Mouse (Mus musculus) adrenal gland, postnatal 4 days (tissue): ENCODE results near the gene Tpst2. TPM values are rescaled to one million over a fixed set of nuclear protein-coding genes. Genes with fewer than 3 reads are reported as not detected.
"Not testable (repeated sequence)": the region's sequence is repeated elsewhere in the genome, so short reads cannot be mapped to it uniquely, and the experiment has no call there.

Experiments
- DNase-seq, 2 experiments: peaks; one replicate each; pipeline ENCODE4 v3.0.0; 2021 to 2022; ENCODE audit warnings: low spot score in 2 of 2, mixed read lengths in 2 of 2
- total RNA-seq, 2 experiments: library from RNA; stranded (reverse); gene quantifications; 2 replicates each; pipeline ENCODE4 v1.2.3; 2021

The Tpst2 gene
- total RNA-seq, 2 experiments from 2014 or later = 135 to 140 TPM

GRCm38 (mm10) chr5:112295162-112295561, 18.7 kb downstream of the Tpst2 start:
- DNase-seq = no peak

DNA sequence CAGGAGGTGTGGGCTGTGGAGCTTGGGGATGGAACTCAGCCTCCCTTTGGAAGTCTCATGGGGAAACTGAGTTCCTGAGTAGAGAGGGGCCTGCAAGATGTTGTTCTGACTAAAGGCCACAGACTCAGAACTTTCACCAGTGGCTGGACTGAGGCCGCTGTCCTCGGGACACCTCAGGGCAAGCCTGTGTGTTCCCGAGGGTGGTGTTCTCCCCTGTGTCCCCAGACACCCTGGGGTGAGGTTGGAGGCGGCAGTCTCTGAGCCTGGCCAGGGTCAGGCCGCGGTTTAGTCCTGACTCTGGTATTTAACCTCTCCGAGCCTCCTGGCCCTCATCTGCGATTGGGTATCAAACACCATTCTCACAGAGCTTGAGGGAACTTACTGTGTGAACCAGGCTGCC, 19.1 kb downstream of the Tpst2 start:
- DNase-seq = no peak

DNA sequence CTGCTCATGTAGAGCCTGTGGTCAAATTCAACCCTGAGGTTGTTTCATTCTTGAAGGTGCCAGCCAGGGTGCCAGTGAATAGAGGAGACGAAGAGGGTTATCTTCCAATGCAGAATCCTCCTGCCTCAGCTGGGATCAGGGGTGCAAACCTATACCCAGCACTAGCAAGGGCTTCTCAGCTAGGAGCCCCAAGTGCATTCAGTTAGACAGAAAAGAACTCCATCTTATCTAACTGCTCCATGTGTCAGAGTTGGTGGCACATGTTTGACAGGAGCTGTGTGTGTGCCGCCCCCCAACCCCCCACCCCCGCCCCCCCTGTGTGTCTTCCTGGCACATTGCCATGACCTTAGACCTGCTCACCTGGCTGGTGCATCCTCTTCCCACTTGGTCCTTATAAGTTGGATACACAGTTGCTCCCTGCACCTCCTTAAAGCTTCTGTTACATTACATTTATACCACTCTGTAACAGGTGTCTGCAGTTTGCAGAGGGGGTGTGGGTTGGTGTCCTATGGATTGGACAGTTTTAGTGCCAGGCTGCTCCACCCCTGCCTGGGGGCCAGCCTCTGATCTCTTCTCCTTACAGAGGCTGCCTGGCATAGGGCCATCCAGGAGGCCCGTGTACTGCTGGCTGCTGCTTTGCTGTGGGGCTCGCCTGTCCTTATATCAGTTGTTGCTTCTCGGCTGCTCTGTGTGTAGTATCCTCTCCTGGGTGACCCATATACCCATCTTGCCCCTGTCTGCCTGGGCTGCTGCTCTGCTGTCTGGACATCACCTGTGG, 20.1 kb downstream of the Tpst2 start:
- no peak for DNase-seq

- no peak for DNase-seq
Observed at GRCm38 (mm10) chr5:112297257-112297656, 20.8 kb downstream of the Tpst2 start.

DNA sequence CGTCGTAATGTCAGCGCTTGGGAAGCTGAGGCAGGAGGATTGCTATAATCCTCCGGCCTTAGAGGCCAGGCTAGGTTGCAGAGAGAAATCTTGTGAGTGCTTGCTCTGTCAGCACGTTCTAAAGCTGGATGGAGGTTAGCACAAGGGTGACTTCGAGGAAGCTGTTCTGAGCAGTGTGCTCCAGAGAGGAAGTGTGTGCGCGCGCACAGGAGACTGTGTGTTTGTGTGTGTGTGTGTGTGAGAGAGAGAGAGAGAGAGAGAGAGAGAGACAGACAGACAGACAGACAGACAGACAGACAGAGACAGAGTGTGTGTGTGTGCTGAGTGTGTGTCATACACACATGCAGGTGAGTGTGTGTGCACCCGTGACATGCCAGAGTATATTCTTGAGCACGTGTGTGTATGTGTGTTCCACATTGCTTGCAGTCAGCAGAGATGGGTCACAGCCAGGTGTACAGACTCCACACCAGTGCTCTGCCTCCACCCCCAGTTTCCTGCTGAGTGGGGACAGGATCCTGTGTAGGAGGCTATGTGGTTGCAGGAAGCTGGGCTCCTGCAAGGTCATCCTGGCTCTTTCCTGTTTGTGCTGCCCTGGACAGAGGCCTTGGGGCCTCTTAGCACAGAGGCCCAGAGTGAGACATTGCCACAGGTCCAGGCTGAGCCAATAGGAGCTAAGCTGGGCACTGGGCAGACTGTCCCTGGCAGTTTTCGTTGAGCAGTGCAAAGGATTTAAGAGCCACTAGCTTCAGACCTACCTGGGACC, 21.9 kb downstream of the Tpst2 start:
- DNase-seq = peak in 1 of 2 experiments; percentile 46

- DNase-seq = no peak
Observed at GRCm38 (mm10) chr5:112299399-112299798, 22.9 kb downstream of the Tpst2 start.

- no peak for DNase-seq
Observed at GRCm38 (mm10) chr5:112300112-112300511, 23.6 kb downstream of the Tpst2 start.

GRCm38 (mm10) chr5:112300721-112301308, 24.3 kb downstream of the Tpst2 start:
- DNase-seq = no peak

GRCm38 (mm10) chr5:112301694-112302093, 25.2 kb downstream of the Tpst2 start:
- no peak for DNase-seq

- no peak for DNase-seq
Observed at GRCm38 (mm10) chr5:112302310-112302709, 25.8 kb downstream of the Tpst2 start.

- no peak for DNase-seq
Observed at GRCm38 (mm10) chr5:112305842-112306241, 29.4 kb downstream of the Tpst2 start.

DNA sequence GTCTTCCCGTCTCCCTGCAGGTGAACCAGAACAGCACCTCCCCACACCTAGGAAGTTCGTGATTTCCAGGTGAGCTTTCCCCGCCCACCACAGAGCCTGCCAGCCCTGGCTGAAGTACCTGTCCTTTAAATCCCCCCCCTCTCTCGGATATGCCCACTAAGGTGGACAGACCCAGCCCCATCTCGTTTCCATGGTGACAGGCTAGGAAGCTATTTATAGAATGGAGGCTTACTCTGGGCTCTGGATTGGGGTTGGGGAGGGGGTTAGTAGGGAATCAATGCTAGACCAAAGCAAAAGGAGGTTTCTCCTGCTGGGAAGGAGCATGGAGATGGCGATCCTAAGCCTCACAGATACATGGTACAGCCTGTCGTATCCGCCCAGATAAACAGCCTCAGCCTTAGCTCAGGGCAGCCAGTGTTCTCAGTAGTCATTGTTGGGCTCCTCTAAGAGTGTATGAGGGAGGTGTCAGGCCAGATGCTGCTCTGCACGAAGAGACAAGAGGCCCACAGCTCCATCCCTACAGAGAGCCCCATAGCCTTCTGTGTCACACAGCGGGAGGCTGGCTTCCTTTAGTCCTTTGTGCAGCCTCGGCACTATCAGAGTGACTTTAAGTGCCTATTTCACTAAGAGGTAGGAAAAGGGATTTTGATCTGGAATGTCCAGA, 36.9 kb downstream of the Tpst2 start:
- no peak for DNase-seq

DNA sequence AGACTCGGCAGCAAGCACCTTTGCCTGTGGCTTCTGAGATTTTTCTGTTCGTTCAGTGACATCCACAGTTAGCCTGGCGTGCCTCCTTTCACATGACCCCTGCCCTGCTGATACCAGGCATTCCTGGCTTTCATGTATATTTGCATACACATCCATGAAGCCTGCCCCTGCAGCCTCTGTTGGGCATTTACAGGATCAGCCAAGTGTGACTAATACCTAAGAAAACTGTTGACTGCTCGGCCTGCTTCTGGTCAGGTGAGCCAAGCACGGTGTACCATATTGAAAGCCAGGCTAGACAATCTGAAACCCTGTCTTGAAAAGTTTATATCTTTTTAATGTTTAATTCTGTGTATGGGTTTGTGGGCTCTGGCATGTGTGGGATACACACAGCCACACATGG, 40.0 kb downstream of the Tpst2 start:
- DNase-seq = no peak

- no peak for DNase-seq
Observed at GRCm38 (mm10) chr5:112317328-112317727, 40.8 kb downstream of the Tpst2 start.

DNA sequence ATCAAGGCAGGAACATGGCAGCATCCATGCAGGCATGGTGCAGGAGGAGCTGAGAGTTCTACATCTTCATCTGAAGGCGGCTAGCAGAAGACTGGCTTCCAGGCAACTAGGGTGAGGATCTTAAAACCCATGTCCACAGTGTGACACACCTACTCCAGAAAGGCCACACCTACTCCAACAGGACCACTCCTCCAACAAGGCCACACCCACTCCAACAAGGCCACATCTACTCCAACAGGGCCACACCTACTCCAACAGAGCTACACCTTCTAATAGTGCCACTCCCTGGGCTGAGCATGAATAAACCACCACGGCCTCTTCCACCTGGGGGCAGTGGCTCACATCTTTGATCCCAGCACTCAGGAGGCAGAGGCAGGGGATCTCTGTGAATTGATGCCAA, 42.9 kb downstream of the Tpst2 start:
- DNase-seq = not testable (repeated sequence)

DNA sequence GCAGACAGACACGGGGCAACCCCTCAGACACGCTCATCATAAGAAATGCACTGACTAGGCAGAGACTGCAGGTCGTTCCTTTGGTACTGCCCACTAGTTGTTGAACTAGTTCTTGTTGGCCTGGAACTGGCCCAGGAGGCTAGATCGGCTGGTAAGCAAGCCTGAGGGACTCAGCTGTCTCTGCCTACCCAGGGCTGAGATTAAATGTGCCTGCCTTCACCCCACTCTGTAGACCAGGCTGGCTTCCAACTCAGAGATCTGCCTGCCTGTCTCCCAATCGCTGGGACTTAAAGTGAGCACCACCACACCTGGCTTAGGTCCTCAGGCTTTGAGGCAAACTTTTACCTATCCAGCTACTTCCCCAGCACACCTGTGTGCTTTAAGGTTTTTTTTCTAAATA, 43.9 kb downstream of the Tpst2 start:
- DNase-seq = no peak

- DNase-seq = no peak
Observed at GRCm38 (mm10) chr5:112320936-112321335, 44.4 kb downstream of the Tpst2 start.

DNA sequence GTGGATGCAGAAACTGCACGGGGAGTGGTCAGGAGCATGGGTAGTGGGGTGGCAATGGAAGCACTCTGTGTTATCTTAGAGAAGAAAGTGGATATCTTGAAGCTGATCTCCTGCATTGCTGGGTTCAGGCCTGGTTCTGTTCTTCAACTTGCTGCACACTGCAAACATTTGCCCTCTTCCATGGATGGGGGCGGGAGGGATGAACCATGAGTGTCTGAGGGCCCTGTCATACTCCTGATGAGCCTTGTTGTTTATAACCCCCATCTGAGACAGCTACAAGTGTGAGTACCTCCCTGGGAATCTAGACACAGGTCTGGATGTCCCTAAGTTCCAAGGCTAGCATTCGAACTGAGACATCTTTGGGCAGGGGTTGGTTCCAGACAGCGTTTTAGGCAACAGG, 44.9 kb downstream of the Tpst2 start:
- DNase-seq = no peak

GRCm38 (mm10) chr5:112323246-112323645, 46.8 kb downstream of the Tpst2 start:
- DNase-seq = no peak

DNA sequence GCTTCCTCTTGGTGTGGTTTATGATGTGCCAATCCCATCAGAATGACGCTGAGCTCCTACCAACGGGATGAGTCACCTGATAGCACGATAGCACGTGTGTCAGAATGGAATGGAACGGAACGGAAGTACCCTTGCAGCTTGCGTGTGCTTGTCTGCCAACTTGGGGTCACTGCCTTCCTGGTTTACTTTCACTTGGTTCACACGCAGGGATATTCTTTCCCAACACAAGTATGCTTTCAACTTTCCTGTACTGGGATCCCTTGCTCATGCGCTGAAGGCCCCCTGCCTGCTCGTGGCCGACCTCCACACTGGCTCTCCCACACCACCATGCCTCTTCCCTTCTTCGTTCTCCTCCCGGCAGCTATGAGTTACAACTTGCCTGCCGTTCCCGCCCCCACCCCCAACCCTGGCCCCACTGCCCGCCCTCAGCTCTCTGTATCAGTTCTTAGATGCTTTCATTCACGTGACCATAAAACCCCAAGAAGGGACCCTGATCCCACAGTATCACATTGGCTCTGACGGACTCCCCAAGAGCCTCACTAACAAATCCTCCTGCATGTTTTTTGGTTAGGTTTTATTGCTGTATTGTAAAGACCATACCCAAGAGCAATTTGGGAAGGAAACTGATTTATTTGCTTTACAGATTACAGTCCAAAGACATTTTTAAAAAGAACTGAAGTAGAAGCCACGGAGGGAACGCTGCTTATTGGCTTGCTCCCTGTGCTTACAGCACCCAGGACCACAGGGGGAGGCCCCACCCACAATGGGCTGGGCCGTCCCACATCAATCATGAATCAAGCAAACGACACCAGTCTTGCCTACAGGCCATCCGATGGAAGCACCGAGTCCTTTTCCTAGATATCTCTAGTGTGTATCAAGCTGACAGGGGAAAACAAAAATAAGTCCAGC, 48.4 kb downstream of the Tpst2 start:
- no peak for DNase-seq
